Mouse (Mus musculus) G1E (cell line): ENCODE measurements around the gene Lima1.

Experiments used
- CTCF ChIP-seq: IDR thresholded peaks from 2 replicates; pipeline ENCODE4 v1.5.1; 2012; ENCODE audit warnings: low read depth, low read length, inconsistent platforms, mixed read lengths
- GATA1 ChIP-seq: IDR thresholded peaks from 2 replicates; pipeline ENCODE4 v1.6.1; 2012; ENCODE audit warnings: borderline replicate concordance, low read length, inconsistent platforms, mixed read lengths

- TF ChIP-seq CTCF (no peak), GATA1 (no peak)
These were observed 59.3 kb downstream of the Lima1 start for GRCm38 (mm10) chr15:99815999-99816398.
